Mouse (Mus musculus): ENCODE measurements around the gene Rpl27. TPM values are rescaled to one million over a fixed set of nuclear protein-coding genes. Genes with fewer than 3 reads are reported as not detected.

Rpl27 gene
- polyA plus RNA-seq, 1 experiment from 2014 or later, result 378 TPM

Small RNA genes lying within 50 kb of the gene (microRNA-seq; reads per million reads assigned to microRNA genes)
- not detected for gene Mir6929

Other genes with a start within 250 kb of the Rpl27 start
- 11.1 and 12.5 TPM in 2 replicates for gene Ezh1, start 215.8 kb upstream of the Rpl27 start, polyA plus RNA-seq (2016; fragmentation: Nextera tagmentation; extraction: Ambion mirVana)
- gene Ramp2, start 196.3 kb upstream of the Rpl27 start, polyA plus RNA-seq (2016; fragmentation: Nextera tagmentation; extraction: Ambion mirVana), result 43.7 and 49.6 TPM in 2 replicates
- gene Vps25, start 188.6 kb upstream of the Rpl27 start, polyA plus RNA-seq (2016; fragmentation: Nextera tagmentation; extraction: Ambion mirVana), result 90.4 and 93.1 TPM in 2 replicates
- gene Wnk4, start 181.7 kb upstream of the Rpl27 start, polyA plus RNA-seq (2016; fragmentation: Nextera tagmentation; extraction: Ambion mirVana), result 5.7 and 7.5 TPM in 2 replicates
- gene Cntd1, start 163.3 kb upstream of the Rpl27 start, polyA plus RNA-seq (2016; fragmentation: Nextera tagmentation; extraction: Ambion mirVana), result 1.6 TPM in 2 replicates
- gene Coa3, start 163.2 kb upstream of the Rpl27 start, polyA plus RNA-seq (2016; fragmentation: Nextera tagmentation; extraction: Ambion mirVana), result 178 and 183 TPM in 2 replicates
- gene Becn1, start 140.0 kb upstream of the Rpl27 start, polyA plus RNA-seq (2016; fragmentation: Nextera tagmentation; extraction: Ambion mirVana), result 164 and 169 TPM in 2 replicates
- 182 and 189 TPM in 2 replicates for gene Psme3, start 126.1 kb upstream of the Rpl27 start, polyA plus RNA-seq (2016; fragmentation: Nextera tagmentation; extraction: Ambion mirVana)
- gene Aoc2, start 117.2 kb upstream of the Rpl27 start, polyA plus RNA-seq (2016; fragmentation: Nextera tagmentation; extraction: Ambion mirVana), result 2.9 and 3.1 TPM in 2 replicates
- not detected in 2 replicates for gene Aoc3, start 111.7 kb upstream of the Rpl27 start, polyA plus RNA-seq (2016; fragmentation: Nextera tagmentation; extraction: Ambion mirVana)
- not detected in 2 replicates for gene G6pc, start 74.7 kb upstream of the Rpl27 start, polyA plus RNA-seq (2016; fragmentation: Nextera tagmentation; extraction: Ambion mirVana)
- 94.3 and 98.7 TPM in 2 replicates for gene Aarsd1, start 24.7 kb upstream of the Rpl27 start, polyA plus RNA-seq (2016; fragmentation: Nextera tagmentation; extraction: Ambion mirVana)
- gene Gm27029, start 17.5 kb upstream of the Rpl27 start, polyA plus RNA-seq (2016; fragmentation: Nextera tagmentation; extraction: Ambion mirVana), result 5.8 and 6.5 TPM in 2 replicates
- gene Rundc1, start 17.2 kb upstream of the Rpl27 start, polyA plus RNA-seq (2016; fragmentation: Nextera tagmentation; extraction: Ambion mirVana), result 27.3 and 27.8 TPM in 2 replicates
- 2.1 and 2.5 TPM in 2 replicates for gene Ptges3l, start 17.0 kb upstream of the Rpl27 start, polyA plus RNA-seq (2016; fragmentation: Nextera tagmentation; extraction: Ambion mirVana)
- 2.2 TPM in 2 replicates for gene Ifi35, start 6.1 kb downstream of the Rpl27 start, polyA plus RNA-seq (2016; fragmentation: Nextera tagmentation; extraction: Ambion mirVana)
- gene Rnd2, start 22.7 kb downstream of the Rpl27 start, polyA plus RNA-seq (2016; fragmentation: Nextera tagmentation; extraction: Ambion mirVana), result 101 and 105 TPM in 2 replicates
- gene Vat1, start 23.9 kb downstream of the Rpl27 start, polyA plus RNA-seq (2016; fragmentation: Nextera tagmentation; extraction: Ambion mirVana), result 62.9 and 65.4 TPM in 2 replicates
- gene Brca1, start 109.7 kb downstream of the Rpl27 start, polyA plus RNA-seq (2016; fragmentation: Nextera tagmentation; extraction: Ambion mirVana), result 24.3 TPM in 2 replicates
- gene Nbr1, start 109.9 kb downstream of the Rpl27 start, polyA plus RNA-seq (2016; fragmentation: Nextera tagmentation; extraction: Ambion mirVana), result 118 and 134 TPM in 2 replicates
- gene Tmem106a, start 139.9 kb downstream of the Rpl27 start, polyA plus RNA-seq (2016; fragmentation: Nextera tagmentation; extraction: Ambion mirVana), result 1.8 and 3.0 TPM in 2 replicates
- gene Gm11634, start 157.0 kb downstream of the Rpl27 start, polyA plus RNA-seq (2016; fragmentation: Nextera tagmentation; extraction: Ambion mirVana), result not detected in 2 replicates
- 50.9 and 58.5 TPM in 2 replicates for gene Rdm1, start 184.9 kb downstream of the Rpl27 start, polyA plus RNA-seq (2016; fragmentation: Nextera tagmentation; extraction: Ambion mirVana)
- 16.2 and 24.1 TPM in 2 replicates for gene Arl4d, start 223.2 kb downstream of the Rpl27 start, polyA plus RNA-seq (2016; fragmentation: Nextera tagmentation; extraction: Ambion mirVana)

Measured in forebrain, embryonic 12.5 days (tissue).